Mouse (Mus musculus): Measurements from ENCODE around the gene Mybpc1. TPM values are rescaled to one million over a fixed set of nuclear protein-coding genes. Genes with fewer than 3 reads are reported as not detected.

Gene Mybpc1
- total RNA-seq (2017), result not detected in 2 replicates

DNA sequence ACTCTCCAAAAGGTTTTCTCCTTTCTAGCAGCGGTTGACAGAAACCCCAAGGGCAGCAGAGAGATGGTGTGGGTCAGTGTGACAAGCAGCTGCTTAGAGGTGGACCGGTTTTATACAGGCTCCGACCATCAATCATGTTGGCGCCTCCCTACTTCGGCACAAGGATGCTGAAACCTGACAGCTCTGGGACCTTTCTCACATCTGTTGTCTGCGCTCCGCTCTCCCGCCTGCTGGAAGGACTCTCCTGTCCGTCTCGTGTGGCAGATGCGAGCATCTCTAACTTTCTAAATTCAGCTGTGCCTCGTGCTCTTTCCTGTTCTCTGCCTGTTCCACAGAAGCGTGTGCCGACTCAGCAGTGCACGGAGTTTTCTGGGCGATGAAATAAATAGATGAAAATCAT is at the start of gene Mybpc1:
Gene Mybpc1, minus strand, starts transcription at position 210 of the 400 bp plus-strand sequence.
- ATAC-seq (replicated peaks; ENCODE audit: low read depth, poor library complexity, severe bottlenecking), result no peak

- peak; percentile 80 for ATAC-seq (replicated peaks; ENCODE audit: low read depth, poor library complexity, severe bottlenecking)
These were observed 40.5 kb upstream of the Mybpc1 start for GRCm38 (mm10) chr10:88645448-88645847.

- peak; percentile 55 for ATAC-seq (replicated peaks; ENCODE audit: low read depth, poor library complexity, severe bottlenecking)
These were observed 26.5 kb upstream of the Mybpc1 start for GRCm38 (mm10) chr10:88631330-88631953.

DNA sequence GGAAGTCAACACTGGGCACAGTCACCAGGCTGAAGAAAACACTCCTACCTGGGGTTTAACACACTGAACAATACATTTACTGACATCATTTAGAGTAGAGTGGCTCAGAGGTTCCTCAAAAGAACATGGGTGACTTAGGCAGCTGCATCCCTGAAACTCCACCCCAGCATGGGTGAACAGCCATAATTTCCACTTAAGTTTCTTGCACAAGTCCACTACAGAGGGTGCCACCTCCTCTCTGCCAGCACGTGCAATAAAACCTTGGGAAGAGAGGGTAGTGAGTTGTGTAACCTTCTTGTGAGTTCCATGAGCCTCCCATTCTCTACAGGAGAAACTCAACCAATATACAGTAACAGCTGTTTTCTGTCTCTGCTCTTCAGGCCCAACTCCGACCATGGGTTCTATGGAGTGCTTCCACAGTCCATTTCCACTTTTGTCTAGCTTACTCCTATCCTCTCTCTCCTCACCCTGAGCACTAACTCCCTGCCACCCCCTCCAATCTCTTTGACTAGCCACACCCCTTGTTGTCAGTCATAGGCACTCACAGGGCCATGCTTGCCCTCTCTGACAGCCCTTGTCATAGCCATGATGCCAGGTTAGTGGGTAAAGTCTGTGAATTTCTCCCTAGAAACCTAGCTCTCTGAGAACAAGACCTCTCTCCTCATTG is 25.8 kb upstream of the Mybpc1 start:
- peak; percentile 66 for ATAC-seq (replicated peaks; ENCODE audit: low read depth, poor library complexity, severe bottlenecking)

- ATAC-seq (replicated peaks; ENCODE audit: low read depth, poor library complexity, severe bottlenecking), result no peak
These were observed 22.1 kb upstream of the Mybpc1 start for GRCm38 (mm10) chr10:88627052-88627451.

- ATAC-seq (replicated peaks; ENCODE audit: low read depth, poor library complexity, severe bottlenecking), result no peak
These were observed 21.2 kb upstream of the Mybpc1 start for GRCm38 (mm10) chr10:88626176-88626575.

DNA sequence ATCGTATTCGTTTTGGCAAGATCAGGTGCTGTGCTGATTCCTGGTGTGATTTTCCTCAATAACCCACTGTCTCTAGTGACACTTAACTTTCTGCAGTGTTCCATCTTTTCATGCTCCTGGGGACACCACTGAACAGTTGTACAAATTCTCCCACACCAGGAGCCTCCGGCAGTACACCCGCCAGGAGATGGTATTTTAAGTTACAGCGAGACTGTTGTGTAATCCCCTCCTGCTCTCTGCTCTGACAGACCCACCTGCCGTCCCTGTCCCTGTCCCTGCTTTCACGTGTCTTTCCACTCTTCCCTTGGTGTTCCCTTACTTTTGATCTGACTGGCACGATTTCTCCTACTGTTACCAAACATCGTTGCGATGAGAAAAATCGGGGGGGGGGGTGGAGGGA is 19.3 kb upstream of the Mybpc1 start:
- ATAC-seq (replicated peaks; ENCODE audit: low read depth, poor library complexity, severe bottlenecking), result no peak

DNA sequence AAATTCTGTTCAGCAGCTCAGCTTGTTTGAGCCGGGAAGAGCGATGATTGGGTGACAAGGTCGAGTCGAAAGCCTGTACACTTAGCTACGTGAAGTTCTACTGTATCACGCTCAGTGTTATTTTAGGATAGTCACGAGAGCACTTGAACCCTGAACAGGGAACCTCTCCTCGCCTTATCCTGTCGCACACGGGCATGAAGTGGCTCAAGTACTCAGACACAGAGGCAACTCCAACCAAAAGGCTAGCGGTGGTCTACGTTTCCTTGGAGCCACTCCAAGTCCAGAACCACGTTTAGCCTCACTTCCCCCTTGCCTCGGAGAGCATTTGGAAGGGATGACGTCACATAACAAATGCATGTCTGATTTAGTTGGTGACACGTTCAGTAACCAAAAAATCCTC is 17.7 kb upstream of the Mybpc1 start:
- peak; percentile 56 for ATAC-seq (replicated peaks; ENCODE audit: low read depth, poor library complexity, severe bottlenecking)

DNA sequence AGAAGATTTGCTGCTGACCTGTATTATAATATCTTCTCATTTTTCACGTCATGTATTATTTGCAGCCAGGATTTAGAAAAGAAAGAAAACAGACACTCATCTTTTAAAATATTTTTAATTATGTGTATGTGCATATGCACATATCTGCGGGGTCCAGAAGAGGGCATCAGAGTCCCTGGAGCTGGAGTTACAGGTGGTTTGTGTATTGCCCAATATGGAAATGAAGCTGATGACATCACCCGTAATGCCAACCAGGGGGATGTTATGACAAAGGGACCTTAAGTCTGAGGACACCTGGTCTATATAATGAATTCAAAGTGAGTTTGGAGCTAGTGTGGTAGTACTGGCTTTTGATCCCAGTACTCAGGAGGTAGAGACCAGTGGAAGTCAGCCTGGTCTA is 15.9 kb upstream of the Mybpc1 start:
- ATAC-seq (replicated peaks; ENCODE audit: low read depth, poor library complexity, severe bottlenecking), result no peak

DNA sequence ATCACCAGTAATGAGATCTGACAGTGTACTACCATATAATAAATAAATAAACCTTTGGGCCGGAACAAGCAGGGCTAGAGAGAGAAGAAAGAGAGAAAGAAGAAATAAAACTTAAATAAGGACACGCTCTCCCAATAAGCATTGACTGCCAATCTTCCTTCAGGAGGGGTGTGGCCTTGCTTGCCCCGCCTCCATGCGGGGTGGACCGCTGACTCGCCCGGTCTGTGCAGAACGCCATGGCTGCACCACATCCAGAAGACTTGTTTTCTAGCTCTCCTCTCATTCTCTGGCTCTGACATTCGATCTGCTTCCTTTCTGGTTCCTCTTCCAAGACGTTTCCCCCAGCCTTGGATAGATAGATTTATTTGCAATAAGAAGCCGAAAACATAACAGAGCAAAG is 8.1 kb upstream of the Mybpc1 start:
- no peak for ATAC-seq (replicated peaks; ENCODE audit: low read depth, poor library complexity, severe bottlenecking)

- no peak for ATAC-seq (replicated peaks; ENCODE audit: low read depth, poor library complexity, severe bottlenecking)
These were observed 1.7 kb upstream of the Mybpc1 start for GRCm38 (mm10) chr10:88606686-88607085.

GRCm38 (mm10) chr10:88606065-88606464 is 1.1 kb upstream of the Mybpc1 start:
- ATAC-seq (replicated peaks; ENCODE audit: low read depth, poor library complexity, severe bottlenecking), result no peak

DNA sequence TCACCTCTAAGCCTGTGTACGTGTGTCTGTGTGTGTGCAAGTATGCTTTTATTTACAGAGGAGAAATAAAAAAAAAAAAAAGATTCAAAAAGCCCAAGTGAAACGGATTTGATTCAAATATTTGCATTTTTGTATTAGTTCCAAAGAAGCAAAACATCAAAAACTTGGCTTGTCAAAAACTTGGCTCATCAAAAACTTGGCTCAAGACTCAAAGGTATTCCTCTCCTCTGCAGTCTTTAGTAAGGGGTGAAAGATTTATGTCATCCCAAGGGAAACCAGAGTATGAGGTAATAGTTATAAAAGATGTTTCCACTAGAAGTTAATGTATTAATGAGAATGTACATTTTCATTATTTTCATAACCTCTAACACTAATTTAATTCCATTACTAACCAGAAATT is 1.2 kb downstream of the Mybpc1 start:
- no peak for ATAC-seq (replicated peaks; ENCODE audit: low read depth, poor library complexity, severe bottlenecking)

- ATAC-seq (replicated peaks; ENCODE audit: low read depth, poor library complexity, severe bottlenecking), result no peak
These were observed 1.7 kb downstream of the Mybpc1 start for GRCm38 (mm10) chr10:88603256-88603655.

- ATAC-seq (replicated peaks; ENCODE audit: low read depth, poor library complexity, severe bottlenecking), result no peak
These were observed 4.4 kb downstream of the Mybpc1 start for GRCm38 (mm10) chr10:88600591-88600990.

- ATAC-seq (replicated peaks; ENCODE audit: low read depth, poor library complexity, severe bottlenecking), result no peak
These were observed 12.6 kb downstream of the Mybpc1 start for GRCm38 (mm10) chr10:88592316-88592715.

DNA sequence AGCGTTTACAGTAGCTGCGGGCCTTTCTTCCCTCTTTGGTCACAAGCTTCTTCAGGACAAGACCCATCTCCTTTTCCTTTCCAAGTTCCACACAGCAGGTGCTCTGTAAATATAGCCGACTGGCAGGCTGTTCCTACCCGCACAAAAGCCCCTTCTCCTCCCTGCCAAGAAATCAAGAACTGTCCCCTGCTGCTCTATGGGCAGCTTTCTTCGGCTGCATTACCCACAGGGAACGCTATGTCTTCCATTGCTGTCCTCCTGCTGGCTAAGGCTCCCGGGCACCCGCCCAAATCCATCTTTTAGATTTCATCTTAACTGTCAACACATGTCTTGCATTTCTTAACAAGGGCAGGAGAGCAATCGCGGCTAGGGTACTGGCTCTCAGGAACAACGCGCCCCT is 13.9 kb downstream of the Mybpc1 start:
- ATAC-seq (replicated peaks; ENCODE audit: low read depth, poor library complexity, severe bottlenecking), result no peak

GRCm38 (mm10) chr10:88584469-88584868 is 20.5 kb downstream of the Mybpc1 start:
- peak; percentile 81 for ATAC-seq (replicated peaks; ENCODE audit: low read depth, poor library complexity, severe bottlenecking)

GRCm38 (mm10) chr10:88580786-88581185 is 24.2 kb downstream of the Mybpc1 start:
- ATAC-seq (replicated peaks; ENCODE audit: low read depth, poor library complexity, severe bottlenecking), result no peak

DNA sequence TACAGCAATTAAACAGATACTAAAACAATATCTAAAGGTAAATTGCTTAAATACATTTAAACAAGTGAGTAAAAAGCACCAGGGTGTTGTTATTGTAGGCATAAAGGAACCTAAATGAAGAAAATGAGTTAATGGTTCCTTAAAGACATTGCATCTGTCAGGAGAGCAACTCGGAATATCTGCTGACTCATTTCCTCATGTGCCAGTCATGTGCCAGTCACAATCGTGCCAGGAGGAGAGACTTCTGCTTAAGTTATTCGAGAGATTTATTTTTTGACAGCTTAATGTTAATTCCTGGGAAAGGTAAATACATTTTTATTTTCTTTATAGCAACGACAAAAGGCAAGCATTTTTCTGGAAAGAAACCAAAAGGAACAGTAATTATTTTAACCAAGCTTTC is 26.3 kb downstream of the Mybpc1 start:
- ATAC-seq (replicated peaks; ENCODE audit: low read depth, poor library complexity, severe bottlenecking), result peak; percentile 93

DNA sequence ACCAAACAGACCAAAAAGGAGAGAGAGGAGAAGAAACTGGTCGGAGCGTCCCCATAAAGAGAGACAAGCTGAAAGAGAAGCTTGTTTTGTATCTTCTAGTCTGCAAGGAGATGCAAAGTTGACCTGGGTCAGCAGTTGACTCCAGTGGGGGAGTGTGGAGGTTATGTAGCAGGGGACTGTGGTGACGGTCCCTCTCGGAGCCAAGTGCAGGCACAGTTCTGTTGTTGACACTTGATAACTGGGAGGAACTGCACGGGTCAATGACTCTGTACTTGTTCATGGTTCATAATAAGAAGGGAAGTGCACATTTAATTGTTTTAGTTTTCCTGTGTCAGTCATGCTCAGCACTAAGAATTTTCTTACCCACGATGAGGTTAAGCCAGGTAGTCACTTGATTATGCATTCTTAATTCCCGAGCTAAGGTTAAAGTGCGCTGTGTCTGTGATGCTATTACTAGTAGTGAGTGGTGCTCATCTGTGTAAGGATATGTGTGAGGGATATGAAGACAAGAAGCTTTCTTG is 30.8 kb downstream of the Mybpc1 start:
- no peak for ATAC-seq (replicated peaks; ENCODE audit: low read depth, poor library complexity, severe bottlenecking)

GRCm38 (mm10) chr10:88572123-88572522 is 32.8 kb downstream of the Mybpc1 start:
- no peak for ATAC-seq (replicated peaks; ENCODE audit: low read depth, poor library complexity, severe bottlenecking)

Measured in common myeloid progenitor, adult 5-6 weeks (primary cell).